Mouse (Mus musculus) lung, postnatal 10 days (tissue): ENCODE measurements around the gene Nr1d2.
"Not testable (repeated sequence)": the region's sequence is repeated elsewhere in the genome, so short reads cannot be mapped to it uniquely, and the experiment has no call there.

Source experiments
- DNase-seq: peaks from one replicate; pipeline ENCODE4 v3.0.0; 2021

Nr1d2 gene

DNA sequence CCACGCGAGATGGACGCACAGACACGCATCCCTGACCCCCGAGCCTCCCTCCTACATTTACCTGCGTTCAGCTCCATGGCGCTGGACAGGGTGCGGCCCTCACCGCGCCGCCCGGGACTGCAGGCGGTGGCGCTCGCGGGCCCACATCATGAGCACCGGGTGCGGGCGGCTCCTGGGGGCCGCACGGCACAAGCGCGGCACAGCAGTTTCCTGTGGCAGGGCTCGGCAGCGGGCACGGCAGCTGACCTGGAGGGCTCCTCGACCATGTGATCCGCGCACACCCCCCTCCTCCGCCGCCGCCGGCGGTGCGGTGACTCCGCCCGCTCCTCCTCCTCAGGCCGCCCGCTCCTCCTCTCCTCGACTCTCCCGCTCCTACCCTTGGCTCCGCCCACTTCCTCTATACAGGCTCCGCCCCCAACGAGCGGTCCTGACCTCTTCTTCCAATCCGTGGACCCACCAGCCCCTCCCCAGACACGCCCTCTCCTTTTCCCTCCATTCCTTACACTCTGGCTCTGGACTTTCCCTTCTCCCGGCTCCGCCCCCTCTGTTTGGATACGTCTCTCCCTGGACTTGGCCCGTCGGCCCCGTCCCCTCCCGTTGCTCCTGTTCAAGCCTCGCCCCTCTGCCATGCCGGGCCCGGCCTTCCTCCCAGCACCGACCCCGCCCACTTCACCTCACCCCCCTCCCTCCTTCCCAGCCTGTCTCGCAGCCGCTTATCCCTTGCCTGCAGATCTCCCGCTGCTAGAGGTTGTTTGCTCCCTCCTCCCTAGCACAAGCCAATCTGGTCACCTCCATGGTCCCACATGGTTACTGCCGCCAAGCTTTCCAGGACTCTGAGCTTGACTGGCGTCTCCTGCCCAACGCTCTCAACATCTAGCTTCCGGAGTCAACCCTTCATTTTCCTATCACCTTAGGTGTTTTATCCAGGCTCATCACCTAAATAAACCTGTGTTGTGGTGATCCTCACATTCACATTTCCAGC is at the start of gene Nr1d2:
Nr1d2 (minus strand) TSS at position 378 of the 982 bp plus-strand sequence.
- DNase-seq, result peak; percentile 100

DNA sequence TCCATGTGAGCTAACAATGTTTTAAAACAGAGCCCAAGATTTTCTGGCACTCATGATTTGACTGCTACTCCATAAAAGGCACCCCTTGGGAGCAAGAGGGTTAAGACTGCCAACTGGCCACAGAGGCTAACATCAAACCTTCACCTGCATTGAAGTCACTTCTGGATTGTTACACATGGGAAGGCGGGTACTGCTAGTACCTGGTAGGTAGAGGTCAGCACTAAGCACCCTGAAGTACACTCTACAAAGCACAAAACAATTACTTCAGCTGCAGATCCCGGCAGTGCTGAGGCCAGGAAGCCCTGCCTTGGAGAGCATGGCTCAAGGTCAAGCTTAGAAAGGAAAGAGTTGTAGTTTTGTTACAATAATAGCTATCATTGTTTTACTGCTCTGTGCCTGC is 48.5 kb upstream of the Nr1d2 start:
- DNase-seq, result no peak

DNA sequence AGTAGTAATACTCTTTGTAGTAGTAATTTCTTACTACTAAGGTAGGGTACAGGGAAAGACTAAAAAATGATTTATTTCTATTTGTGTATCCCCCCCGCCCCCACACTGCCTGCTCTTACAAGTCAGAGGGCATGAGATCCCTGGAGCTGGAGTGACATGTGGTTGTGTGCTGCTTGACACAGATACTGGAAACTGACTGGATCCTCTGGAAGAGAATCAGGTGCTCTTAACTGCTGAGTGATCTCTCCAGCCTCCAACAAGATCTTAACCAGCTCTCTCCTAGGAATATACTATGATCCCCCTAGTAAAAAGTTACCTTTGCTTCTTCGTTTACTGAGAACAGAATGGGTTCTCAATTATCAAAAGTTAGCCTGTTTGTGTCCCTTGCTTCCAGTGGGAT is 47.5 kb upstream of the Nr1d2 start:
- DNase-seq, result no peak

DNA sequence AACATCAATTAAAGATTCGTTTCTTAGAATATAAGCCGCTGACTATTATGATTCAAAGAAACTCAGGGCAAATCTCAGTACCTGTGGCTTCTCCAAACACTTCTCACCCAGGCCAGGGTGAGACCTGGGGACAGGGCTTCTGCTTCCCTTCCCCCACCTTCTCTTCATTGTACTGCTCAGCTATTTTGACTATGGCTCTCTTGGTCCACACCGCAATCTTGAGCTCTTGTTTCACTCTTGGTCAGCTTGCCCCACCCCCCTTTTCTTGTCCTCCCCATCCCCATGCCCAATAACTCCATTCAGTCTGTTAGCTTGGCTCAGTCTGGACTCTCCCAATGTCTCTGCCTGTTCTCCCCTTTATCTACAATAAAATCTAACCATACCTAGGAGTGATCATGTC is 46.5 kb upstream of the Nr1d2 start:
- no peak for DNase-seq

DNA sequence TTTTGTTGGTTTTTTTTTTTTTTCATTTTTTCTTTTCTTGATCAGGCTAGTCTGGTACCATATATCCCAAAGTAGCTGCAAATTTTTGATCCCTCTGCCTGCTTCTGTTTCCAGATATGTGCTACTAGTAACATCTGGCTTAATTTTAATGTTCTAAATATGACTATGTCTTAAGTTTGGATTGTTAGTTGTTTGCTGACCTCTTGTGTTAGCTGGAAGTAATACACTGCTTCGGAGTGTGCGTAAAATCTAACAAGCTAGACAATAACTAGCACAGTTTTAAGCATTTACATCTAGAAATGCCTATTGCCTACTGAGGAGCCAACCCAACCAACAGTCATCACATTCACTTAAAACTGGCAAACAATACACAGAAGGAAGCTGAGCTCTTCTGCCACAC is 45.7 kb upstream of the Nr1d2 start:
- DNase-seq, result peak; percentile 28

DNA sequence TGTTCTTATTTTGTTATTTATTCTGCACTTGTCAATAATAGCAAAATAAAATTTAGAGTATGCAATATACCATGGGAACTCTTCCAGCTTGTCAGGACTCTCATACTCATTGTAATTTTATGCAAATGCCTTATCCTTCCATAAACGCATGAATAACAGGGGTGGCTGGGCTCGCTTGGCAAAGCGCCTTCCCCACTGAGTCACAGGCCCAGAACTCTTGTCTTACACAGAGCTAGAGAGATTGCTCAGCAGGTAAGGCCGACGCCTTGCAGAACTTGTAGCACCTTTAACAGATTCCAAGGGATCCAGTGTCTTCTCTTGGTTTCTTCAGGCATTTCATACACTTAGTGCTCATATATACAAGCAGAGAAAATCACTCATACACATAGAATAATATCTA is 41.4 kb upstream of the Nr1d2 start:
- no peak for DNase-seq

DNA sequence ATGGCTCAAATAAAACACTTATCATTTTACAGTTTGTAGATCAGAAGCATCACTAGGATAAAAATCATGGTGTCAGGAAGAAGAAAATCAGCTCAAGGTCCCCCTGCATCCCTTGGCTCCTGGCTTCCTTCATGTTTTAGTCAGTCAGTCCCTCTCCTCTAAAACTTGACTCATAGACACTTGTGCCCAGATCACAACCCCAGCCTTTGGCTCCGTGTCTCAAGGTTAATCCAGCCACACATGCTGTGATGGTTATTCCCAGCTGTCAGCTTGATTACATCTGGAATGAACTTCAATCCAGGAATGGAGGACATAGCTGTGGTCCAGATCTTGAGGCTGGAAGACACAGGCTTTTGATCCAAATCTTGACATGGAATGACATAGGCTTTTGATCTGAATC is 35.6 kb upstream of the Nr1d2 start:
- no peak for DNase-seq

DNA sequence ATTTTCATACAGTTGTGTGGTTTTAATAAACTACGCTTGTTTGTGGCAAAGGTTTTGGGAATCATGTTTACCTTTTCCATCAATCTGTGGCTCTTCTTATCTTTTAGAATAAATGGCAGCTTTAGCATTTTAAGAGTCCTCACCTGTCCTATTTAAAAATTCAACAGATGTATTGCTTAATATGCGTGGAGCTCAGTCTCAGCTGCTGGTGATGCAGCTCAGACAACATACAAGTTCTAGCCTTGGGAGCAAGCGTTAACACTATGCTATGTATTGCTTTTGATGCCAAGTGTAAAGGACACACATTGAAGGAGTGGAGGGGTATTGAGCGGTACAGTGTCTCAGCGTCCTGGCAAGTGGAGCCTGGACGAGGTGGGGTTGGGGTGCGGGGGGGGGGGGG is 32.7 kb upstream of the Nr1d2 start:
- no peak for DNase-seq

DNA sequence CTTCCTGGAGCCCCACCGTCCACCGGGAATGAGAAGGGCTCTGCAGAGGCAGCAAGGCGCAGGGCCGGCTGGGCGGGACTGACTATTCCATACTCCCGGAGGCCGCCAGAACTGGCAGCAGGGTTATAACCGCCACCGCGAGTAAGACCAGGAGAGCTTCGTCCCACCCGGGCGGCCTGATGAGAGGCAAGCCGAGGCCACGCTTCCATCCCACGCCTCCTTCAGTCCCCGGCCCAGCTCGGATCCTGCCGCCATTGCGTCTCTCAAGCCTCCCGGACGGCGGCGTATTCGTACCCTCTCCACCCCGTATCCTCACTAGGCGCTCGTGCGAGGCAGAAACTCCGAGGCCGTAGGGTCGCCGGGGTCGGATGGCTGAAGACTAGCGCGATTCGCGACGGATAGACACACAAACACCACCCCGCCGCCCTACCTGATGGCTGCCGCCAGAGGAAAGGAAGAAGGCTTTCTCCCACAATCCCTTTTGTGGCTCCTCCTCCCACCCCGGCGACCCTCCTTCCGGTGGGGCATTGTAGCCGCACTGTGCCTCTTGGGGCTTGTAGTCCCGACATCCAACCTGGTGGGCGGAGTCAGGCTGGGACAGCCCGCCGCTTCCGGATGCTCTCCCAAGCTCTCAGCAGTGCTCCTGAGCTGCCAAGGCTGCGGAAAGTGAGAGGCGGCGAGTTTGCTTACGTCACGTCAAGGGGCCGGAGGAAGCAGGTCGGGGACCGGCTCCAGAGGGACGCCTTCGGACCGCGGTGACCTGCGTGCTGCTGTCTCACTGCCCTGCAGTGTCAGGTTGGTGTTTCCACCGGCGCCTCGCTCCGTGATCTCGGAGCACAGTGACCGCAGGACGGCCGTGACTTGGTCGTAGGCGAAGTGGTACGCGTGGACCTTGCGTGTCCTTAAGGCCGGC is 31.9 kb upstream of the Nr1d2 start, which contains the start of the genes Nkiras1 and Rpl15:
Nkiras1 (plus strand) TSS at position 608 of the 913 bp plus-strand sequence.
Rpl15 (minus strand) TSS at position 863 of the 913 bp plus-strand sequence.
- peak; percentile 100 for DNase-seq

DNA sequence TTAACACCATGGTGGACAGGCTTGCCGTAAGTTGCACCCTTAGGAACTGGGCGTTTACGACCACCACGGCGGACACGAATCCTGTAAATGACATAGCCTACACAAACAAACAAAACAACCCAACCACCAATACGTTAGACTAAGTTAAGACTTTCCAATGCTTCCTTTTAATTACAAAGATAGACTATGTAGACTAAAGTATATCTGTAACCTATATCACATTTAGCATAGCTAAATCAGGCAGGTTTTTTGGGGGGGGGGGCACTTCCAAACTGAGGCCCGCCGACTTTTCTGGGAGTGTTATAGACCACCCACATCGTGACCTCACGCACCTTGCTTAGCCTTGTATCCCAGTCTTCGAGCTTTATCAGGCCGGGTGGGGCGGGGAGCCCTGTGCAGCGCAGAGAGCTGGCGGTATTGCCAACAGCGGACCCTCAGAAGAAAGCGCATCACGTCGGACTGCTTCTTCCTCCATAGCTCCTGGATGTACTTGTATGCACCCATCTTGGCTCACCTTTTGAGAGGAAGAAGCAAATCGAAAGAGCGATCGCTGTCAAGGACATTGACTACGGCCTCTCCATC is 31.1 kb upstream of the Nr1d2 start:
- DNase-seq, result not testable (repeated sequence)

DNA sequence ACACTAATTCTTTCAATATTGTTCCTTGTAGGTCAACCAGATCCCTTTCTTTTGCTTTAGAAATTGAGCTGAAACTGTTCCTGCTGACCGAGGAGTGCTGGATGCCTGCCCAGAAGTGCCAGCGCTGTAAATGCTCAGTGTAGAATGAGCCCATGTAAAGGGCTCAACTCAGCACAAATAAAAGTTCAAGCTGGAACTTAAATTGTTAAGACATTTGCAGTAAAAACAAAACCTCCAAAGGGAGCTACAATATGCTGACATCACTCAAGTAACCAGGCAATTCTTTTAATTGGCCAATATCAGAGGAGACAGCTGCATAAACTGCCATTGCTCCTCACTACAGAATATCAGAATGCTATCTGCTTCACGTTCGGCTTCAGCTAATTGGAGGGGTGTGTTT is 24.5 kb upstream of the Nr1d2 start:
- no peak for DNase-seq

DNA sequence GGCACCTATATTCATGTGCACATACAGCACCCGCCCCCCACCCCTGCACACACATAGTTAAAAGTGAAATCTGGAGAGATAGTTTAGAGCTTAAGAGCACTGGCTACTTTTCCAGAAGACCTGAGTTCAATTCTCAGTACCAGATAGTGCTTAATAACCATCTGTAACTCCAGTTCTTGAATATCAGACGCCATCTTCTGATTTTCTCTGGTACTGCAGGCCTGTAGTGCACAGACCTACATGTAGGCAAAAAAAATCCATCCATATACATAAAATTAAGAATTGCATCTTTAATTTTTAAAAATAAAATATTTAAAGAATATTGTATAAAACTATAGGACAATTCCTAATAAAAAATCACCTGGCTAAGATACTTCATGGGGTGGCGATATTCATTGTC is 22.3 kb upstream of the Nr1d2 start:
- DNase-seq, result no peak

DNA sequence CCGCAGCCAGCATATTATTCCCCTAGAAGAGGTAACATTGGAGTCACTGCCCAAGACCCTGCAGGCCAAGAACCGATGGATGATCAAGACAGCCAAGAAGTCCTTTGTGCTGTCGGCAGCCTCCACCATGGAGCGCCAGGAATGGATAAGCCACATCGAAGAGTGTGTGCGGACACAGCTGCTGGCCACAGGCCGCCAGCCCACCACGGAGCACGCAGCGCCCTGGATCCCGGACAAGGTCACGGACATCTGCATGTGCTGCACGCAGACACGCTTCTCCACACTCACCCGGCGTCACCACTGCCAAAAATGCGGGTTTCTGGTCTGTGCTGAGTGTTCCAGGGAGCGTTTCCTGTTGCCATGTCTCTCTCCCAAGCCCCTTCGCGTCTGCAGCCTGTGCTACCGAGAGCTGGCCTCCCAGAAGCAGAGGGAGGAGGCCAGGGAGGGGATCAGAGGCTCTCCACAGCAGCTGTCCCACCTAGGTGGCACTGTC is 3.8 kb upstream of the Nr1d2 start:
- peak; percentile 14 for DNase-seq

DNA sequence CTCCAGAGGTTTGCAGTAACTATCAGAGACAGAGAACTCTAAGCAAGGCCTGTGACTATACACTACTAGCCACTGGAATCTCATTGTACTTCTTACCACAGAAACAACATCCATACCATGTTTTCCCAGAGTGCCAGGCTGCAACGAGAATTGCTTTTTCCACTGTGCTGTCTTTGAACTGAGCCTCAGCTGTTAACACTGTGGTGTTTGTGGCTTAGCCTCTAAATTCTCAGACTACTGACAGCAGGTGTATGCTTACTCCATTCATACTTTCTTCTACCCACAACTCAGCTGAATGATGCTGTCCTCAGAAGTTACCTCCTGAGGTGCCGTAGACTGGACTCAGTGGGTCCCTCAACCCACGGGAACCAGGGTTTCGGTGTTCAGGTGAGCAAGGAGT is 2.9 kb upstream of the Nr1d2 start:
- no peak for DNase-seq

DNA sequence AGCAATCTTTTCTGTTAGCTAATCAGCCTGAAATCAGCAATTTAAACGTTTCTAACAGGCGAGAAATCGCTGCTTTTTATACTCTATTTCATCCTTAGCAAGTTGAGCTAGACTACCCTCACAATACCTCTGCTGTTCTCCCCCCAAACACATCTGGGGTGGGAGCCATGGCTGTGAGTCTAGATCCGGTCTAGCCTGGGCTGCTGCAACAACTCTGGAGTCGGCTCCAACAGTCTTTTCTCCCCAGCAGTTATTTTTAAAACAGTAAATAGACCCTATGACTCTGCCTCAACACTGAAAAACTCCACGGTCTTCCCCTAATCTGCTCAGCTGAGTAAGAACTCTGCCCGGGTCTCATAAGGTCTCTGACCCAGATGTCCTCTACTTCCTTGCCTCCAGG is 1.2 kb upstream of the Nr1d2 start:
- DNase-seq, result no peak

DNA sequence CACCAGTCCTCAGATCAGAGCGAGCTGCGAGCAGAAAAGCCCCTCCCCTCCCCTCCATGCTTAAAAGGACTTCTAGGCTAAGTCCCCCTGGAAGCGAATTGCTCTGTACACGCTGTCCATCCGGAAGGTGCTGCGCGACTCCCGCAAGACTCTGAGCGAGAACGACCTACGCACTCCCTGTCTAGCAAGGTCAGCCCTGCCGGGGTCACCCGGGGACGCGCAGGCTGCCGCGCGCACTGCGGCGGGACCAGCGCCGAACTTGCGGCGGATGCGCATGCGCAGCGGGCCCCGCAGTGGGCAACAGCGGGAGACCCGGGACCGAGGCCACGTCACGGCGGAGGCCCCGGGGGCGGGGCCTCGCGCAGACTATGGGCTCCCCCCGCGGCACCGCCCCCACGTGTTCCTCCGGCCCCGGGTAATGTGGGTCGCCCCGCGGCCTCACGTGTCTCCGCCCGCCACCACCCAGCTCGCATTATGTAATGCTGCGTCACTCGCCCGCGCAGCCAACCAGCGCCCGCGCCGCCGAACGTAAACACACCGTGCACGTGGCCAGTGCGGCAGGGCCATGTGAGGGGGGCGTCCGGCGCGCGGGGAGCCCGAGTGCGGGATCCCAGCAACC is 687 bp downstream of the Nr1d2 start:
- peak; percentile 98 for DNase-seq

DNA sequence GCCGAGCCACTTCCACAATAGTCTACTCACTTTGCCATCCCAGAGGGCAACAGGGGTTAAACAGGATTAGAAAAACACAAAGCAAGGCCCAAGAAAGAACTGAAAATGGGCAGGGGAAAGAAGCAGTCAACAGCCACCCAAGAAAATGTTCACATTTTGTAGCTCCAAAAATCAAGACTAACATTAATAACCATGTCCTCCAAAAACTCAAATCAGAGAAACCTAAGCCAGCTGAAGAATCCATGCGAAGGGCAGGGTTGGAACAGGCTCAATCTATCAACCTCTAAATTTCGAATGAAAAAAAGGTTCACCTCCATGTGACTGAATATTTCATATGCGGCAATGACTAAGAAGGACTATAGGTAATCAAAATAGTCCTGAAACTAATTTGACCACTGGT is 1.5 kb downstream of the Nr1d2 start:
- DNase-seq, result no peak

DNA sequence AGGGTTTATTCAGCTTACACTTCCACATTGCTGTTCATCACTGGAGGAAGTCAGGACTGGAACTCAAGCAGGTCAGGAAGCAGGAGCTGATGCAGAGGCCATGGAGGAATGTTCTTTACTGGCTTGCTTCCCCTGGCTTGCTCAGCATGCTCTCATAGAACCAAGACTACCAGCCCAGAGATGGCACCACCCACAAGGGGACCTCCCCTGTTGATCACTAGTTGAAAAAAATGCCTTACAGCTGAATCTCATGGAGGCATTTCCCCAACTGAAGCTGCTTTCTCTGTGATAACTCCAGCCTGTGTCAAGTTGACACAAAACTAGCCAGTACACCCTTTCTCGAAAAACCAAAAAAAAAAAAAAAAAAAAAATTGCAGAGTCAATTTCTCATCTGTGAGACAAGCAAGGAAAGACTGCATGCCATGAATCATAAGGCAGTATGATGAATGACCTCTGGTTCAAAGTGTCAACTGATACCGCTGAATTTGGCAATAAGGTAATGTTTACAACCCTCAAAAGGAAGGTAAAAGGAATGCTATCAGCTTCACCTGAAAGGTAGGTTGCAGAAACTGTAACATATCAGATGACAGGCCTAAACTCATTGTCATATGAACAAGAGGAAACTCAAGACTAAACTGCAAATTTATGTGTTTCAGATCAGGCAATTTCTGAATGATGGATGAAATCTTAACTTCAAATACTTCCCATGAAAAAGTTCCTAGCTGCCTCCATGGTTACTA is 2.3 kb downstream of the Nr1d2 start:
- not testable (repeated sequence) for DNase-seq

DNA sequence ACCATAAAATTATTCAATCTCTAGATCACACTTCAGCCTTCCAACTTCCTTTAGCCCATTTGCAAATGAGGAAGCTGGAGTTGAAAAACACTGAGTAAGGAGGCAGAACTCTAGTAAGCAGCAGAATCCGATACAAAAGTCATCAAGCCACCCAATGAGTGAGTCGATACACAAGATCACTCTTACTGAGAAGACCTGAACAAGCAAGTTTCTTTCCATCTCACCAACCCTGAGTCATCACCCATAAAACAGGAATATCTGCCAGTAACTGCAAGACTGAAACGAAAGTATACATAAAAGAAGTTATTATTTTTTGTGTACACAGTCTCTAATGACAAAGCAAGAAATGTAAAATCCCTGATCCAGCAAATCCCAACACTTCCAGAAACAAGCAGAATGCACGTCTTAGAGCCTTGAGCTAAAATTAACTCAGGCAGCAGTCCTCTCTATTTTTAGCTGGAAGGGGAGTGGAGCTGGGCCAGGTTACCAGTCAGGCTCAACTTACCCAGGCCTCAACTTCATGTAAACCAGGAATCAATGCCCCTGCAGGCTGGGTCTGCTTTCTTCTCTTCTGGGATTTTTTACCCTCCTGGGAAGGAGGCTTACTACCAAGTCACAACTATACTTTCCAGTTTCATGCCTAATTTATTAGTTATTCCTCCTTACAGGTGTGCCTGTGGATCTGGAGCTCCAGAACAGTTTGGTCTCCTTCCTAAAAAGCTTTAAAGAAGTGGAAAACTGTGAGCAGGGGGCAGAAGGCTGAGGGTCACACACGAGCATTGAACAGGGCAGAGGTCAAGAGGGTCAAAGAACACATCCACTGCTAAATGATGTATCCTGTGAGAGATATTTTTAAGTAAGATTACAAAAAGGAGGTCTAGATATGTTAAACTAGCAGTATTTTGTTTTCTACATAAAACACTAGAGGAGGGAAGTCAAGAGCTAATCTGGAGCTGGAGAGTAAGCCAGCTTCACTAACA is 4.7 kb downstream of the Nr1d2 start:
- no peak for DNase-seq

DNA sequence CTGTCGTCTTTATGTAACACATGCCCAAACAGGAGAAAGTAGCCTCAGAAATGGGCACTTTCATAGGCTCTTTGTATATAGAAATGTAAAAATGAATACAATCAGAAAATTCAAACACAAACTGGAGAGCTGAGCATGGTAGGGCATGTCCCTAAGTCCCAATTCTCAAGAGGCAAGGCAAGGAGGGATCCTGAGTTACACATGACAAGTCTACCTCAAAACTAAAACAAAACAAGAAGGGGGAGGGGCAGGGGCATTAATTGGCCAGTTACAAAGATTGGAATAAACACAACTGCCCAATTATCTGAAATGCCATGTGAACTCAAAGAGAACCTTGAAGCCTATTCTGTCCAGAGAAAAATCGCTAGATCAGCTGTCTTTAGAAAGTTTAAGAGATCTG is 5.9 kb downstream of the Nr1d2 start:
- no peak for DNase-seq
